Mouse (Mus musculus) leukemia stem cell, adult 10-12 weeks (primary cell): ENCODE measurements around the gene Ccdc47. TPM values are rescaled to one million over a fixed set of nuclear protein-coding genes. Genes with fewer than 3 reads are reported as not detected.

Source experiments
- polyA plus RNA-seq: library from polyadenylated mRNA; stranded (reverse); fragments of >175 nt; gene quantifications from 2 replicates; pipeline ENCODE4 v1.2.3, GENCODE M21; 2012; ENCODE audit warnings: low replicate concordance

The Ccdc47 gene
- polyA plus RNA-seq, result 0.83 and 1.2 TPM in 2 replicates

GRCm38 (mm10) chr11:106215927-106216729 is at the start of gene Ccdc47:
Gene Ccdc47 (minus strand): TSS chr11:106216344.

GRCm38 (mm10) chr11:106255685-106256451 is 39.7 kb upstream of the Ccdc47 start, which contains the start of the genes Ftsj3 and Psmc5:
Gene Ftsj3 (minus strand): TSS chr11:106256079.
Gene Psmc5 (plus strand): TSS chr11:106256154.

GRCm38 (mm10) chr11:106216730-106217490 is 766 bp upstream of the Ccdc47 start, which contains the start of gene Ddx42:
Gene Ddx42 (plus strand): TSS chr11:106216926.

GRCm38 (mm10) chr11:106202123-106202465 is 14.1 kb downstream of the Ccdc47 start, which contains the start of gene Strada:
Gene Strada (minus strand): TSS chr11:106202168.

GRCm38 (mm10) chr11:106160841-106161721 is 55.1 kb downstream of the Ccdc47 start, which contains the start of the genes Gm10840 and Limd2:
Gene Gm10840 (plus strand): TSS chr11:106160850.
Gene Limd2 (minus strand): TSS chr11:106160860.

Other genes starting within 250 kb of the Ccdc47 start
- 5.4 and 11.1 TPM in 2 replicates for gene Ace, start 248.4 kb downstream of the Ccdc47 start, polyA plus RNA-seq
- gene Ace3, start 221.7 kb downstream of the Ccdc47 start, polyA plus RNA-seq, result not detected in 2 replicates
- gene Kcnh6, start 208.2 kb downstream of the Ccdc47 start, polyA plus RNA-seq, result not detected in 2 replicates
- gene Dcaf7, start 179.5 kb downstream of the Ccdc47 start, polyA plus RNA-seq, result 34.4 and 37.9 TPM in 2 replicates
- 15.6 and 22.6 TPM in 2 replicates for gene Taco1, start 150.3 kb downstream of the Ccdc47 start, polyA plus RNA-seq
- 4.8 and 5.7 TPM in 2 replicates for gene Map3k3, start 131.7 kb downstream of the Ccdc47 start, polyA plus RNA-seq
- gene Gm10840, start 55.5 kb downstream of the Ccdc47 start, polyA plus RNA-seq, result not detected in 2 replicates
- gene Limd2, start 55.5 kb downstream of the Ccdc47 start, polyA plus RNA-seq, result 142 and 144 TPM in 2 replicates
- 49.2 and 63.9 TPM in 2 replicates for gene Strada, start 14.2 kb downstream of the Ccdc47 start, polyA plus RNA-seq
- 7.5 and 8.1 TPM in 2 replicates for gene Ddx42, start 582 bp upstream of the Ccdc47 start, polyA plus RNA-seq
- gene Ftsj3, start 39.7 kb upstream of the Ccdc47 start, polyA plus RNA-seq, result 3.1 and 16.8 TPM in 2 replicates
- 8.9 and 18.7 TPM in 2 replicates for gene Psmc5, start 39.8 kb upstream of the Ccdc47 start, polyA plus RNA-seq
- 47.7 and 136 TPM in 2 replicates for gene Smarcd2, start 56.6 kb upstream of the Ccdc47 start, polyA plus RNA-seq
- gene Tcam1, start 60.3 kb upstream of the Ccdc47 start, polyA plus RNA-seq, result 0.06 and 0.07 TPM in 2 replicates
- 0.21 TPM in 1 of 2 replicates, not detected in the other for gene Gh, start 85.5 kb upstream of the Ccdc47 start, polyA plus RNA-seq
- 49.5 and 90.7 TPM in 2 replicates for gene Cd79b, start 98.4 kb upstream of the Ccdc47 start, polyA plus RNA-seq
- gene Scn4a, start 136.9 kb upstream of the Ccdc47 start, polyA plus RNA-seq, result 0.25 and 0.68 TPM in 2 replicates
- 0.65 TPM in 1 of 2 replicates, not detected in the other for gene Prr29, start 149.1 kb upstream of the Ccdc47 start, polyA plus RNA-seq
- gene Icam2, start 171.7 kb upstream of the Ccdc47 start, polyA plus RNA-seq, result 11.7 and 25.0 TPM in 2 replicates